Mouse (Mus musculus) 416B (cell line): Measurements from ENCODE around the gene Nutf2-ps1.
"Not testable (repeated sequence)": the region's sequence is repeated elsewhere in the genome, so short reads cannot be mapped to it uniquely, and the experiment has no call there.

Experiments used
- DNase-seq: peaks from one replicate; pipeline ENCODE4 v3.0.0; 2011; ENCODE audit warnings: low read depth

The Nutf2-ps1 gene

GRCm38 (mm10) chr19:53588968-53589367 is at the start of gene Nutf2-ps1:
Gene Nutf2-ps1 (minus strand): TSS chr19:53589068.
- not testable (repeated sequence) for DNase-seq

GRCm38 (mm10) chr19:53638041-53638440 is 49.2 kb upstream of the Nutf2-ps1 start:
- peak; percentile 69 for DNase-seq

DNA sequence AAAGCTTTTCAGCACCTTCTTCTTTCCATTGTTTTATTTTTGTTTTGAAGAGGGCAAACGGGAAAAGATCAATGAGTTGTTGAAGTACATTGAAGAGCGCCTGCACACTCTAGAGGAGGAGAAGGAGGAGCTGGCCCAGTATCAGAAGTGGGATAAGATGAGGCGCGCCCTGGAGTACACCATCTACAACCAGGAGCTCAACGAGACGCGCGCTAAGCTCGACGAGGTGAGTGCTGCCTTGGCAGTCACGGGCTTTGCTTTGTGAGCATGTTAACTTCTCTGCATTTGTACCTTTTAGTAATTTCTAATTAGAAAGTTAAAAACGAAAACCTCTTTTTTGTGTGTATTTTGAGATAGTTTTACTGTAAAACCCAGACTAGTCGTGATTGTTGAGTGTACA is 32.8 kb upstream of the Nutf2-ps1 start:
- no peak for DNase-seq

GRCm38 (mm10) chr19:53608921-53609320 is 20.1 kb upstream of the Nutf2-ps1 start:
- peak; percentile 55 for DNase-seq

- peak; percentile 34 for DNase-seq
Measured at GRCm38 (mm10) chr19:53601363-53601655, 12.4 kb upstream of the Nutf2-ps1 start.

DNA sequence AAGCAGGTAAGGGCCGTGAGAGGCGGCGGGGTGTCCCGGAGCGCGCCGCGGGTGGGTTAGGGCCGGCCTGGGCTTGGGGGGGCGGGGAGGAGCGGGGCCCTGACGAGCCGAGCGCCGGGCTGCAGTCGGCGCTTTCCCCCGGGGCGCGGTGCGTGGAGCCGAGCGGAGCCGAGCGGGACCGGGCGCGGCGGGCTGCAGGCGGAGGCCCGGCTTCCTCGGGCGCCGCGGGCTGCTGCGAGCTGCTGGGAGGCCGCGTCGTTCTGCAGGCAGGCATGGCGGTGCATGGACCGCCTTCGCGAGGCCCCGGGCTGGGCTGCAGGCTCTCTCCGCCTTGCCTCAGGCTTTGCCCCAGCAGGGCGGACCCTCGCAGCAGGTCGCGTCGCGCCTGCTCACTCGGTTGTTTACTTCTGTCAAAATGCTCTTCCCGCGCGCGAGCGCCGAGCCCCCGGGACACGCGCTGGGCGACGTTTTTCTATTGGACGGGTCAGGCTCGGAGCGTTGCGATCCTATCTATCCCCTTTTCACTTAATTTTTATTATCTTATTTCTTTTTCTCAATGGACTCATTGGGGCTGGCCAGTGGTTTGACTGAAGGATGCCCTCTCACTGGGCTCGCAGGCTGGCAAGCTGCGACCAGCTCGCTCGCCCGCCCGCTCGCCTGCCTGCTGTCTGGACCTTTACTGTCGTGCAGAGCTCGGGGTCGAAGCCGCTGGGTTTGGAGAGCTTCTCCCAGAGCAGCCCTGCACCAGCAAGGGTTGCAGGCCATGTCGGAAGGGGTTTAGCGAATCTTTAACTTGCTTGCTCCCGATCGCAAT is 11.9 kb upstream of the Nutf2-ps1 start:
- DNase-seq = peak; percentile 45

- DNase-seq = peak; percentile 99
Measured at GRCm38 (mm10) chr19:53599757-53600539, 11.1 kb upstream of the Nutf2-ps1 start, which contains the start of gene Smc3. Gene Smc3 (plus strand): TSS chr19:53600398.

DNA sequence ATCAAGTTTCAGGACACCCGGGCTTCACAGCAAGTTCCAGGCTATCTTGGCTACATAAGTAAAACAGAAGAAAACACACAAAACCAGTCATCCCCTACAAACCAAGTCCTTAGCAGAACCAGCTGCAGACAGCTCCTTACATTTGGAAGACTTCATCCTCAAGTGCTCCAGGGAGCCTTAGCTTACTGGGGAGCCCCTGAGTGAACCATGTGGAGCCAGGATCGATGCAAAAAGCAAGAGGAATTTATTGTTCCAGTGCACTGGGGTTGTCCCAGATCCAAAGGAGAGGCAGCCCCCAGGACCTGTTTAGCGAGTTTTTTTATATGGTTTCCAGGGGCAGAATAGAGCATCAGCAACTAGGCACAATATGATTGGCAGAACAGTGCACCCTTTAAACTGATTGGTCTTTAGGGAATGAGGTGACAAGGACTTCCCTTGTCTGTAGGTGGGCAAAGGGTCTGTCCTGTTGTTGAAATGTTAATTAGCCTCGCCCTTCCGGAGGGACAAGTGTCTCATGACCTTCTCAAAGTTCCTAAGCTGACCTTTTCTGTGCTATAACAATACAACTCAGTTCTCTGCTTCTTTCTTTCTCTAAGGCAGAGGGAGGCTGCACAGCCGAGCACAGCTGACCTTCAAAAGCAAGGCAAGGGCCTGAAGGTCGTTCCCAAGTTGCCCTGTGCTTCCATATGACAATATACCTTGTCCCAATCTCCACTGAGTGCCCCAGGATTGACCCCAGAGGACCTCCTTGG is 8.0 kb upstream of the Nutf2-ps1 start:
- DNase-seq = no peak

DNA sequence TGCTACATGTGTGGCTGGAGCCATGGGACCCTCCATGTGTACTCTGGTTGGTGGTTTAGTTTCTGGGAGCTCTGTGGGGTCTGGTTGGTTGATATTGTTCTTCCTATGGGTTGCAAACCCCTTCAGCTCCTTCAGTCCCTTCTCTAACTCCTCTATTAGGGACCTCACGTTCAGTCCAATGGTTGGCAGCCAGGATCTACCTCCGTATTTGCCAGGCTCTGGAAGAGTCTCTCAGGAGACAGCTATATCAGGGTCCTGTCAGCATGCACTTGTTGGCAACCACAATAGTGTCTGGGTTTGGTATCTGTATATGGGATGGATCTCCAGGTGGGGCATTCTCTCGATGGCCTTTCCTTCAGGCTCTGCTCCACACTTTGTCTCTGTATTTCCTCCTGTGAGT is 1.2 kb downstream of the Nutf2-ps1 start:
- DNase-seq = not testable (repeated sequence)

DNA sequence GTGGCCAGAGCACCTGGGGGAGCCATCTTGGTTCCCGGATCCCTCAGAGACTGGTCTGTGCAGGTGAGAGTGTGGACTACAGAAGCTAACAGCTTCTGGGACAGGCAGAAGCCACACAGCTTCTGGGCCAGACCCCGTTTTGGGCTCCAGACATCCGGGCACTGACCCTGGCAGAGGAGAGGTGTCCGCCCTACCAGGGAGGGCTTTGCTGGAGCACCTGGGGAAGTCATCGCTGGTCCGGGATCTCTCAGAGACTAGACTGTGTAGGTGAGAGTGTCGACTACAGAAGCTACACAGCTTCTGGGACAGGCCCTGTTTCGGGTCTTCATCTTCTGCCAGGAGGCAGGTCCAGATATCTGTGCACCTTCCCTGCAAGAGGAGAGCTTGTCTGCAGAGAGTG is 8.6 kb downstream of the Nutf2-ps1 start:
- not testable (repeated sequence) for DNase-seq

DNA sequence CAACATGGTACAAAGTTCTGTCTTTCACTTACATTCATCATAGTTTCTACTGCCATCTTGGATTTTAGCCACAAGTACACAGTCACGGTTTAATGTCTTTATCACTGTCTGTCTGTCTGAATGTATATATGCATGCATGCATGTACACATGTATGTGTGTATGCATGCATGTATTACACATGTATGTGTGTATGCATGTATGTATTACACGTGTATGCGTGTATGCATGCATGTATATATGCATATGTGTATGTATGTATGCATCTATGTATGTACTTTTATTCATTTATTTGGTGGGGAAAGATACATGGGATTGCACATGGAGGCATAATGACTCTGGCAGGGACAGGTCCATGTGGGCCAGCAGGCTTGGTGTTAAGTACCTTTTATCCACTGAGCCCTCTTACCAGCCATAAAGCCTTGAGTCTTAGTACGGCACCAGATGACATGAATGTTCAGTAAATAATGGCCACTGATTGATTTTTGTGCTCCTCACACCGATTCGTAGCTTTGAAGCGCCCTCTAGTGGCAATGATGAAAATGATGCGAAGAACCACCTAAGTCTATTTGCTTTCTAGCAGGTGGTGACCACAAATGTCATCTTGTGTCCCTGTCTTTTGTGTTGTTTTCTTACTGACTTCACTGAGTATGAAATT is 10.1 kb downstream of the Nutf2-ps1 start:
- peak; percentile 88 for DNase-seq

DNA sequence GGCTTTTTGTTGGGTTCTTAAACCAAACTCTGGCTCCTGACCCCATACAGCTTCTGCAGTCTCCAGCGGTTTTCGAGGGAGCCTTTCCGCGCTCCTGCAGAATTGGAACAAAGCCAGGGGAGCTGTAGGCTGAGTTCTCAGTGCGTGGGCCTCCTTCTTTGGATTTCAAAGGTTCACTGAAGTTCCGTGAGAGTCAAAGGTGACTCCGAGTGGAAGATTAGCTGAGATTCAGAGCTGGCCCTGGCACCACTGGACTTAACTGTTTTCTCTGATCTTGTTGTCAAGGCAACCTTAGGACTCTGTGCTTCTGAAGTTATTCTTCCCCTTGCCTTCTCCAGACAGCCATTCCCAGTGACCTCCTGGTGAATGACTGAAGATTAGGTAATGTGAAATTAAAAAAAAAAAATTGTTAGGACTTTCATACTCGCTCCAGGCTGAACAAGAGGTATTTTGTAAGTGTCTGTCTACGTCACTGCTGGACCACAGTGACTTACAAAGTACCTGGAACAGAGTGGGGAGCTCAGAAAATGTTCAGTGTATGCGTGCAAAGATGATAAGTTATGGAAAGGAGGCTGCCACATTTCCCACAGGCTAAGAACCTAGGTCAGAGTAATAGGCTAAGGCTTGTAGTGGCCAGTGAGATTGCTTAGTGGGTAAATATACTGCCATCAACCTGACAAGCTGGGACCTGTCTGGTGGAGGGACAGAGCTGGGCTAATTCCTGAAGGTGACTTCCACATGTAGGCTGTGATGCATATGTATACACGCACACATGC is 11.7 kb downstream of the Nutf2-ps1 start:
- DNase-seq = no peak

DNA sequence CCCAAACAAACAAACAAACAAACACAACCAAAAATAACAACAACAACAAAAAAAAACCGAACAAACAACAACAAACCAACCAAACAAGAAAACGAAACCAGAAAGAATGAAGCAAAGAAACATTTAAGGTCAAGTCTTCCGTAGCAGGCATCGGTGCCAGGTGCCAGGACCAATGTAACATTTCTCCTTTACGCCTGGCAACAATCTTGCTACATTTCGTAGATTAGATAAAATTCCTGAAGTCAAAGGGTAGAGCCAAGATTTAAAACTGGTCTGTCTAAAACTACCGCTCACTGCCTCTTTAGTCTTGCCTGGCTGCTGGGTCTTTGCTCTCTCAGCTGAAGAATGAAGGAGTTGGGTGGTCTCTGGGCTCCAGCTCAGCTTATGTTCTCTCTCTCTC is 12.8 kb downstream of the Nutf2-ps1 start:
- DNase-seq = no peak

DNA sequence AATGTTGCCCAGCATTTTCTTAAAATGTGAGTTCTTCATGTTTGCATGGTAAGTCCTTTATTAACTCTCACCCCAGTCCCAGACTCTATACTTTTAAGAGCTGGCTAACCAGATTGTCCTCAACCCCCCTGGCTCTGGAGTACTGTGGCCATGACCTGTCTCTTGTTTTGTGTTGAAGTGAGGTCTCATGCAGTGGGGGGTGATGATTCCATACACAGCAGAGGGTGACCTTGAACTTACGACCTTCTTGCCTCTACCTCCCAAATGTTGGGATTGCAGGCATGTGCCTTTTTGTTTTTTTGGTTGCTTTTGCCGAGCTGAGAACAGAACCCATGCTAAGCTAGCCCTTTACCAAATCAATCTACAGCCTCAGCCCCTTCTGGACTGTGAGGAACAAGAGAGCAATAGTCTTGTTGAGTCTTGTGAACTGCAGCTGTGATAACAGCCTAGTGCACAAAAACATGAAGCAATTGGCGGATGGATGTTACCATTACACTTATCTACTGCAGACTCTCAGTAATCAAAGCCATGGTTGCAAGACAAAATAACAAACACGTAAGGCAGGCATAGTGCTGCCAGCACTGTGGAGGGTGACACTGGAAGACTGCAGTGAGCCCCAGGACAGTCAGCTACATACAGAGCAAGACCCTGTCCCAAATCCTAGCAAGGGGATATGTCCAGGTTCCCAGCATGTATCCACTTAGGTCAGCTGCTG is 13.4 kb downstream of the Nutf2-ps1 start:
- no peak for DNase-seq

DNA sequence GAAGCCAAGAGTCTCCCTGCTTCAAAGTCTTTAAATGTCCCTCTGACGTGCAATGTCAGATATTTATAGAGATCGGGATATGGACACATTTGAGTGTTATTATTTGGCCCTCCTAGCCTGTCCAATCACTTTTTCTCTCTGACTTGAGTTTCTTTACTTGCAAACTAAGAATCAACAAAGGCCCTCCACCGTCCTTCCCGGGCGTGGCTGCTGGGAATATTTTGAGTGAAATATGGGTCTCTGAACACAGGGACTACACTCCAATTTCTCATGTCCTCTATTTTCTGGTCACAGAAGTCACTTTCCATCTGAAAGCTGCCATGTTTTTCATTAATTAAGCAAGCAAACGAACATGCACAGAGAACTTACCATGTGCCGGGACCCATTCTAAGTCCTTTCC is 14.3 kb downstream of the Nutf2-ps1 start:
- no peak for DNase-seq

DNA sequence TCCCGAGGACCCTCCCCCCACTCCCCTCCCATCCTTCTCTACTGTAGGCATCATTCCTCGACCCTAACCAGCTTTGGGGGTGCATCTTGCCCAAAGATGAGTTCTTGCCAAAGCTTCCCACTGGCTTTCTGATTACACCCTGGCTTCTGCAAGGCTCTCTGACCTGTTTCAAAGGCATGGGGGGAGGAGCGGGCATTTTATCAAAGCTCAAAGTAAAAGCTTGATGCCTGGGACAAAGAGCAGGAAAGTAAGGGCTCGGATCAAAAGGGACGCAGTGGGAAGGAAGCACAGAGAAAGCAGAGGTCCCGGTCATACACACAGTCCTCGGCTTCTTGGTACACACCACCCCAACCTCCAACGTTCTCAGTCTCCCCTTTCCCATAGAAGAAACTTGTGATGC is 14.7 kb downstream of the Nutf2-ps1 start:
- DNase-seq = no peak

GRCm38 (mm10) chr19:53573151-53573550 is 15.7 kb downstream of the Nutf2-ps1 start:
- DNase-seq = no peak

- no peak for DNase-seq
Measured at GRCm38 (mm10) chr19:53572607-53573006, 16.3 kb downstream of the Nutf2-ps1 start.

DNA sequence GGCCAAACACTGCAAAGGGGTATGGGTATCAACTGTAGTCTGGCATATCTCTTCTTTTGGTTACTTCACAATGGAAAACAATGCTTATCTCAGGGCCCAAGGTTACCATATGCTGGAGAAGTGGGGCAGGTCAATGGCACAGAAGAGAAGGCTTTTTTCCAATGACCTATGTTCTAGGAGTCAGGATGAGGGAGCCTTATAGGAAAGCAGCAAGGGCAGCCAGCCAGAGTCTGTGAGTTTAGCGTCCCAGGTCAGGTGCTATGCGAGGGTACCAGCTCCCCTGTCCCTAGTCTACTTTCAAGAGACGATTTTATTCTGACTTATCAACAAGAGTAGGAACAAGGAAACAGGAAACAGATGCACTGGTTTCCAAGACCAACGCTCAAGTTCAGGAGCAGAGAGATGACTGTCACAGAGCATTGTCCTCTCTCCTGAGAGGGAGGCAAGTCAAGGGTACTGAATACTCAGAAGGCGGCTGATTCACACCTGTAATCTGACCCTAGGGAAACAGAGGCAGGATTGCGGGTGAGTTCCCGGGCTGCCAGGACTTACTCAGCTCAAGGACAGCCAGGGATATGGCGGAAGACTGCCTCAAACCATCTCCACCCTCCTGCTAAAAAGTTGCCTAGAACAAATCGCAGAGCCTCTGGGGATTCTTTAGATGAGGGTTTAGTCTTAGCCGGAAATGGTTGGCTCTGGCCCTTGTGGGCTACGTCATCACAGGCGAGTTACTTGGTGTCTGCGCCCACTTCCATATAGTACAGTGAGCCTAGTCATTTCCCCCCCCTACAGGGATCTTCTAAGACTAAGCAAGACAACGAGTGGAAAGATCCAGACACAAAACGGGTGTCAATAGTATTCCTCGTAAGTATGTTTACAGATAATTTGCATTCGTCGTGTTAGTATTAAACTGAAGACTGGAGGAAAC is 17.1 kb downstream of the Nutf2-ps1 start:
- peak; percentile 82 for DNase-seq

DNA sequence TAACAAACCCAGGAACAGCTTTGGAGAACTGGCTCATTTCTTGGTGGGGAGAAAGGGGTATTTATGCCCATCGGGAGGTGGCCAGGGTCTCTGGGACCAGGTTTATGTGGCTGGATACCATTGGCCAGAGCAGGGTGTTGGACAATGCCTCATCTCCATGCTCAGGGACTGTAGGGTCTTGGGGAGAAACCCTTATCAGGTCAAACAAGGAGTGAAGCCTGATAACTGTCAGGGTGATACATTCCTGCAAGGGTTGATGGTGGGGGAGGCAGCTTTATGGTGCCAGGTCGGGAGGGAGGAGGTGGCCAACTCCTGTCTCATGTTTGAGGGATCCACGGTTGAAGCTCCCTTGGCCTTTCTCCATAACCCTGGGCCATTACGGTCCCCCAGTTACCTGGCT is 17.8 kb downstream of the Nutf2-ps1 start:
- no peak for DNase-seq
